ENCODE assay signal across 9 mouse cellular contexts in the genomic region with DNA sequence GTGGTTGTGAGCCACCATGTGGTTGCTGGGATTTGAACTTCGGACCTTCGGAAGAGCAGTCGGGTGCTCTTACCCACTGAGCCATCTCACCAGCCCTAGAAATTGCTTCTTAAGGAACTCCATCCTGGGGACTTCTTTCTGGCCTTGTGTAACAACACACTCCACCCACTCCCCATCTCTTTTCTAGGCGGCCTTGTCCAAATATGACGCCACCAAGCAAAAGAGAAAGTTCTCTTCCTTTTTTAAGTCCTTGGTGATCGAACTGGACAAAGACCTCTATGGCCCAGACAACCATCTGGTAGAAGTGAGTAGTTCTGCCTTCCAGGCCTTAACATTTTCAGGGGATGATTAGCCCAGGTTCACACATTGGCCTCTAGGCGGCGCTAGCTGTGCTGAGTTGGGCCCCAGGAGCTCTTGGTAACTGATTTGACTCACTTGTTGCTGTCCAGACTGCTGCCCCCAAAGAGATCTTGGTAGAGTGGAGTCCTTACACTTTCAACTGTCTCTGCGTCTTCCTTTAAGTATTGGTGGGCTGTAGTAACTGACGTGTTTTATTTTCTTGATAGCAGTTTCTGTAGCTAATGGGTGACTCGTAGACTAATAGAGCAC. TPM values are rescaled to one million over a fixed set of nuclear protein-coding genes. Genes with fewer than 3 reads are reported as not detected.
DNase-seq lines count a peak whose midpoint lies in the region; ATAC-seq lines count a peak whose summit lies in the region.
"Had no signal": no experiment of that assay in that cellular context is flagged by ENCODE, and none has a peak within 500 bp of the region (broad histone marks: within the 10 kb centered on the region; RNA-seq: fewer than 3 reads in every experiment).

Gm17349 (minus strand) TSS at position 51 of the 609 bp plus-strand sequence.

- no peaks in the 10 kb centered on the region for H3K27me3 ChIP-seq in intestine, embryonic 14.5 days (replicated peaks; ENCODE audit: control insufficient read depth, insufficient read depth, low read length)
- no peaks in the 10 kb centered on the region for H3K27me3 ChIP-seq in liver, embryonic 13.5 days
- H3K27me3 ChIP-seq in neural tube, embryonic 12.5 days (replicated peaks) = no peaks in the 10 kb centered on the region

- no peak within 1 kb of the TSS for H3K9ac ChIP-seq in intestine, embryonic 14.5 days (ENCODE audit: low read length)
- H3K9ac ChIP-seq in liver, embryonic 13.5 days = no peak within 1 kb of the TSS
- H3K9ac ChIP-seq in neural tube, embryonic 12.5 days = peak within 1 kb of the TSS; percentile 94

- H3K27ac ChIP-seq in intestine, embryonic 14.5 days (ENCODE audit: low read depth) = peak within 1 kb of the TSS; percentile 57; the same call in 1 of the 2 replicates
- H3K27ac ChIP-seq in liver, embryonic 13.5 days = peak within 1 kb of the TSS; percentile 31; the same call in 1 of the 2 replicates
- peak within 1 kb of the TSS; percentile 91 for H3K27ac ChIP-seq in neural tube, embryonic 12.5 days

- H3K4me3 ChIP-seq in intestine, embryonic 14.5 days (ENCODE audit: low read depth, low read length) = no peak within 1 kb of the TSS
- H3K4me3 ChIP-seq in liver, embryonic 13.5 days (replicated peaks) = no peak within 1 kb of the TSS
- peak within 1 kb of the TSS; percentile 78 for H3K4me3 ChIP-seq in neural tube, embryonic 12.5 days

- H3K9me3 ChIP-seq in intestine, embryonic 14.5 days (ENCODE audit: control insufficient read depth, low read length) = no peaks in the 10 kb centered on the region
- no peaks in the 10 kb centered on the region for H3K9me3 ChIP-seq in liver, embryonic 13.5 days (replicated peaks)
- H3K9me3 ChIP-seq in neural tube, embryonic 12.5 days = no peaks in the 10 kb centered on the region

- 69% methylated on average over 11 of the region's 11 CpGs for WGBS in intestine, embryonic 14.5 days
- 59% methylated on average over 11 of the region's 11 CpGs for WGBS in liver, embryonic 13.5 days (ENCODE audit: insufficient replicate concordance)
- 65% methylated on average over 11 of the region's 11 CpGs for WGBS in neural tube, embryonic 12.5 days

- DNase-seq in B cell, adult 2 months = peak; percentile 73 to 78
- DNase-seq in MN1 (ENCODE audit: low spot score) = peak; percentile 88
- peak; percentile 81 for DNase-seq in cerebellum, adult 9-10 months
- DNase-seq in gastrocnemius, postnatal 10 days = peak; percentile 70
- DNase-seq in intestine, embryonic 14.5 days (ENCODE audit: low spot score) = peak; percentile 76
- no peak for DNase-seq in liver, embryonic 13.5 days

- peaks cover 64% of the 10 kb centered on the region for H3K36me3 ChIP-seq in intestine, embryonic 14.5 days (ENCODE audit: control insufficient read depth, insufficient read depth, low read length)
- H3K36me3 ChIP-seq in liver, embryonic 13.5 days = peaks cover 49% of the 10 kb centered on the region
- H3K36me3 ChIP-seq in neural tube, embryonic 12.5 days = peaks cover 49% of the 10 kb centered on the region

- H3K4me2 ChIP-seq in intestine, embryonic 14.5 days (ENCODE audit: low read length) = no peak within 1 kb of the TSS
- H3K4me2 ChIP-seq in liver, embryonic 13.5 days = 0 out of 2 replicates have a peak within 1 kb of the TSS, but pooled peaks have one; percentile 12
- H3K4me2 ChIP-seq in neural tube, embryonic 12.5 days (replicated peaks) = peak within 1 kb of the TSS; percentile 97

- ATAC-seq in intestine, embryonic 14.5 days (replicated peaks; ENCODE audit: low FRiP score, low TSS enrichment, low read depth) = no peak
- no peak for ATAC-seq in liver, embryonic 13.5 days (ENCODE audit: low read depth)
- no peak for ATAC-seq in neural tube, embryonic 12.5 days (ENCODE audit: low FRiP score, low read depth)
- ATAC-seq in erythroid progenitor cell, adult 5-6 weeks (replicated peaks; ENCODE audit: low FRiP score, poor library complexity, severe bottlenecking) = no peak

- peaks cover 15% of the 10 kb centered on the region for H3K4me1 ChIP-seq in intestine, embryonic 14.5 days (replicated peaks; ENCODE audit: control insufficient read depth, insufficient read depth, low read length)
- peaks cover 42% of the 10 kb centered on the region for H3K4me1 ChIP-seq in liver, embryonic 13.5 days (replicated peaks)
- H3K4me1 ChIP-seq in neural tube, embryonic 12.5 days = peaks cover 38% of the 10 kb centered on the region

RNA-seq across cellular contexts. Expression of gene Gm17349, which starts in this region (rescaled TPM):
- 1 to 10 TPM in 1 of 2 experiments, not detected in 1; 2.4 TPM for total RNA-seq in gastrocnemius, postnatal 10 days (2021)
- polyA plus RNA-seq in intestine, embryonic 14.5 days (2014; fragmentation: Nextera tagmentation; extraction: Ambion mirVana) = not detected in 2 replicates
- not detected in 2 replicates for polyA plus RNA-seq in liver, embryonic 13.5 days (2015; fragmentation: Nextera tagmentation; extraction: Ambion mirVana)
- polyA plus RNA-seq in neural tube, embryonic 12.5 days (2016; fragmentation: Nextera tagmentation; extraction: Ambion mirVana) = not detected in 2 replicates
- not detected in 2 replicates for total RNA-seq in erythroid progenitor cell, adult 5-6 weeks (2015; ENCODE audit: low replicate concordance)
- not detected in 2 replicates for total RNA-seq in erythroid progenitor cell, adult 5-6 weeks (2017; ENCODE audit: low replicate concordance)
- polyA plus RNA-seq: gonadal fat pad, adult 2 months had no signal

Comparison
In these comparisons a context has a peak if more than half of its experiments do, and no peak if none do; other contexts are left out.
1. Peak in DNase-seq and H3K27ac ChIP-seq in intestine, embryonic 14.5 days; RNA of the gene not detected or under 1 TPM.
2. H3K27ac ChIP-seq: peak in every context shown above with its lines; median percentile 91 in neural tube, embryonic 12.5 days; 57 in intestine, embryonic 14.5 days; 31 in liver, embryonic 13.5 days.